Mouse (Mus musculus) bone marrow macrophage, adult 2 months (primary cell): ENCODE results near the gene Clpsl2.

ENCODE experiments used
- CTCF ChIP-seq: IDR thresholded peaks from 2 replicates; pipeline ENCODE4 v1.5.1; 2012; ENCODE audit warnings: low read depth, mild to moderate bottlenecking, low read length, moderate library complexity
- POLR2A ChIP-seq: IDR thresholded peaks from 2 replicates; pipeline ENCODE4 v1.6.1; 2012; ENCODE audit warnings: mild to moderate bottlenecking, low read depth, low read length, borderline replicate concordance

DNA sequence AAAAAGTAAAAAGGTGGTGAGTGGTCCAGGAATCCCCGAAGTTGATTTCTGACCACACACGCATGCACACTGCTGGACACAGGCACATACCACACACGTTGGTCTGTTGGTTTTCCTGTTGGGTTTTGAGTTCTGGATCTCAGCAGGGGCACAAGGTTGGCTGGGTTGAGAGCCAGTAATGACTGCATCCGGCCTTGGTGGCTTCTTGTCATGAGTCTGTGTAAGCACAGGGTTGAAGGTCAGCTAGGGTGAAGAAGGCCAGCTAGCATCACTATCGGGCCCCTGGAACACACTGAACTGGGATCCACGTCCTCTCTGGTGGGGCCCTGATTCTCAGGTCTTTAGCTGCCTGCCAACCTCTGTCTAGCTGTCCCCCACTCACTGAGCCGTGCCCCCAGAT lies 23.3 kb downstream of the Clpsl2 start:
- no peak for TF ChIP-seq POLR2A
- TF ChIP-seq CTCF: no peak
